In the genomic region with DNA sequence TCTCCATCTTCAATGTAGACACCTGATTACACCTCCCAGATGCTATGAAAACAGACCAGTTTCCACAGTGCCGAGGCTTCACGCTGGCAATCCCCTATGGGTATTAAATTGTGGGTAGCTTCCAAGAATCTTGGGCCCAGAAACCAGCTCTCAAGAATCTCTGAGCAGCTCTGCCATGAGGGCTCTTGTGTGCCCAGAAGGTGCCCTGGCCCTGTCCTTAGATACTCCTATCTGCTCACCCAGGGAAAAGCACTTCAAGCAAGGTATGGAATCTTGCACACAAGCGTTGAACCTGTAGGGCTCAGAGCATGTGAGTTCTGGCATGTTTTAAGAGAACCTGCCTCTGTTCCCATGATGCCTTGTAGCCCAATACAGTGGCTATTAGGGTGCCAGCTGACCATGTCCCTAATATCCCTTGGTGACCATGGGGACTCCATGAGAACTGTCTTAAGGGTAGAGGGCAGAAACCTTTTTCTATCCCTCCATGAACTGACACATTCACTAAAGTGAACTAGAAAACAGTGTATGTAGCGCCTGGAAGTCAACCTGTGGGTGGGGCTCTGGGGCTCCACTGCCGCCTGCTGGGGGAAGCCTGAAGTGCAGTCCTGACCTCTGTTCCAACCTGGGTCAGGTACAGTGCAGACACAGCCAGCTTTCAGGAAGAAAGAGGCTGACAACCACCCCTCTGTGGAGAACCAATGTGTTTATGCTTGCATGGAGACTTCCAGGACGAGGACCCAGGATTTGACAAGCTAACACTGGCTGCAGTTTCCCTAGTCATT, we compare ENCODE assay signal across 9 mouse cellular contexts. TPM values are rescaled to one million over a fixed set of nuclear protein-coding genes. Genes with fewer than 3 reads are reported as not detected.
A peak's percentile ranks its signal among the peaks of the same experiment; 100 is the strongest.
DNase-seq lines count a peak whose midpoint lies in the region; ATAC-seq and TF ChIP-seq lines count a peak whose summit lies in the region.
"Had no signal": no experiment of that assay in that cellular context is flagged by ENCODE, and none has a peak within 500 bp of the region (broad histone marks: within the 10 kb centered on the region; RNA-seq: fewer than 3 reads in every experiment).

No protein-coding gene starts in this region.

- no peak for ATAC-seq in kidney, embryonic 16.5 days (ENCODE audit: low FRiP score, low TSS enrichment)
- ATAC-seq in G1E (ENCODE audit: extremely low read depth, insufficient number of reproducible peaks, low FRiP score, poor library complexity, severe bottlenecking): peak; percentile 42; the same call in 1 of the 2 replicates
- no peak for ATAC-seq in heart, postnatal 0 days (ENCODE audit: insufficient read depth, low read depth)
- 0 out of 2 replicates have a peak, but pooled peaks have one; percentile 32 for ATAC-seq in limb, embryonic 14.5 days (ENCODE audit: low FRiP score, low read depth)

- no peak for TF ChIP-seq POLR2A in kidney, adult 2 months (IDR thresholded peaks at IDR 0.05; ENCODE audit: low read depth, low read length)
- TF ChIP-seq POLR2A in limb, embryonic 14.5 days (IDR thresholded peaks at IDR 0.05; ENCODE audit: borderline replicate concordance, extremely low read depth, insufficient read depth, insufficient read length): no peak

- H3K9ac ChIP-seq in kidney, embryonic 16.5 days (replicated peaks; ENCODE audit: low read length): no peak overlapping the region
- H3K9ac ChIP-seq in heart, postnatal 0 days (replicated peaks; ENCODE audit: low read depth, low read length): no peak overlapping the region
- no peak overlapping the region for H3K9ac ChIP-seq in limb, embryonic 14.5 days (ENCODE audit: low read depth, low read length, severe bottlenecking)
- H3K9ac ChIP-seq: neural tube, embryonic 12.5 days had no signal

- no peaks in the 10 kb centered on the region; the same call in 1 of the 2 replicates for H3K36me3 ChIP-seq in kidney, adult 2 months (ENCODE audit: control insufficient read depth, insufficient read depth, low read length)
- peaks cover 12% of the 10 kb centered on the region for H3K36me3 ChIP-seq in kidney, embryonic 16.5 days (ENCODE audit: insufficient read depth, low read length)
- peaks cover 25% of the 10 kb centered on the region for H3K36me3 ChIP-seq in G1E (replicated peaks)
- peaks cover 10% of the 10 kb centered on the region for H3K36me3 ChIP-seq in heart, postnatal 0 days (replicated peaks; ENCODE audit: control insufficient read depth, insufficient read depth, low read length)
- H3K36me3 ChIP-seq in limb, embryonic 14.5 days (ENCODE audit: control insufficient read depth, insufficient read depth, low read length): peaks cover 18% of the 10 kb centered on the region

- no peak overlapping the region for H3K27ac ChIP-seq in kidney, adult 2 months (ENCODE audit: insufficient read depth, low read depth, low read length)
- H3K27ac ChIP-seq in kidney, embryonic 16.5 days (ENCODE audit: low read length): no peak overlapping the region
- no peak overlapping the region for H3K27ac ChIP-seq in heart, postnatal 0 days (ENCODE audit: low read depth)
- no peak overlapping the region for H3K27ac ChIP-seq in limb, embryonic 14.5 days (replicated peaks; ENCODE audit: low read depth, low read length)
- H3K27ac ChIP-seq: neural tube, embryonic 12.5 days had no signal

- no peak overlapping the region for H3K4me2 ChIP-seq in kidney, embryonic 16.5 days (replicated peaks; ENCODE audit: low read depth, low read length)
- H3K4me2 ChIP-seq in heart, postnatal 0 days (ENCODE audit: low read depth, low read length): no peak overlapping the region
- H3K4me2 ChIP-seq in limb, embryonic 14.5 days (replicated peaks; ENCODE audit: low read depth, low read length, severe bottlenecking): no peak overlapping the region
- H3K4me2 ChIP-seq: neural tube, embryonic 12.5 days had no signal

- no peak for TF ChIP-seq EP300 in heart, postnatal 0 days (IDR thresholded peaks at IDR 0.05; ENCODE audit: low read depth)

- H3K27me3 ChIP-seq in kidney, adult 2 months (replicated peaks; ENCODE audit: control insufficient read depth, insufficient read depth, low read length): no peaks in the 10 kb centered on the region
- no peaks in the 10 kb centered on the region for H3K27me3 ChIP-seq in kidney, embryonic 16.5 days (ENCODE audit: insufficient read depth, low read length)
- peaks cover 30% of the 10 kb centered on the region for H3K27me3 ChIP-seq in G1E (ENCODE audit: insufficient read depth, low read length)
- H3K27me3 ChIP-seq in heart, postnatal 0 days (ENCODE audit: control insufficient read depth, insufficient read depth, low read length): no peaks in the 10 kb centered on the region
- H3K27me3 ChIP-seq in limb, embryonic 14.5 days (ENCODE audit: control insufficient read depth, insufficient read depth, low read length): no peaks in the 10 kb centered on the region
- H3K27me3 ChIP-seq: neural tube, embryonic 12.5 days had no signal

- no peaks in the 10 kb centered on the region for H3K9me3 ChIP-seq in kidney, embryonic 16.5 days (ENCODE audit: low read length)
- no peaks in the 10 kb centered on the region for H3K9me3 ChIP-seq in G1E (replicated peaks)
- H3K9me3 ChIP-seq in heart, postnatal 0 days (replicated peaks; ENCODE audit: control insufficient read depth, low read length): no peaks in the 10 kb centered on the region
- no peaks in the 10 kb centered on the region for H3K9me3 ChIP-seq in limb, embryonic 14.5 days (ENCODE audit: control insufficient read depth, low read length)
- H3K9me3 ChIP-seq: neural tube, embryonic 12.5 days had no signal

- TF ChIP-seq CTCF in kidney, adult 2 months (conservative IDR thresholded peaks at IDR 0.05; ENCODE audit: insufficient read depth, insufficient read length, low read depth, low read length): peak; percentile 83
- peak; percentile 94 for TF ChIP-seq CTCF in G1E (IDR thresholded peaks at IDR 0.05; ENCODE audit: low read depth, low read length)
- peak; percentile 81 for TF ChIP-seq CTCF in heart, postnatal 0 days (IDR thresholded peaks at IDR 0.05; ENCODE audit: low read depth)

- H3K4me3 ChIP-seq in kidney, adult 2 months (ENCODE audit: insufficient read depth, low read depth, low read length): no peak overlapping the region
- no peak overlapping the region for H3K4me3 ChIP-seq in kidney, embryonic 16.5 days (ENCODE audit: low read length)
- H3K4me3 ChIP-seq in G1E (ENCODE audit: low read depth, low read length): no peak overlapping the region
- H3K4me3 ChIP-seq in heart, postnatal 0 days (ENCODE audit: low read depth, low read length): no peak overlapping the region
- H3K4me3 ChIP-seq in limb, embryonic 14.5 days (replicated peaks; ENCODE audit: low read length): no peak overlapping the region
- H3K4me3 ChIP-seq: neural tube, embryonic 12.5 days had no signal

- H3K4me1 ChIP-seq in kidney, adult 2 months (ENCODE audit: control insufficient read depth, insufficient read depth, low read length): no peaks in the 10 kb centered on the region; the same call in 1 of the 2 replicates
- H3K4me1 ChIP-seq in kidney, embryonic 16.5 days (ENCODE audit: insufficient read depth, low read length): peaks cover 5% of the 10 kb centered on the region; the same call in 1 of the 2 replicates
- peaks cover 34% of the 10 kb centered on the region for H3K4me1 ChIP-seq in G1E (ENCODE audit: insufficient read depth, low read depth, low read length)
- H3K4me1 ChIP-seq in heart, postnatal 0 days (ENCODE audit: control insufficient read depth, insufficient read depth): no peaks in the 10 kb centered on the region
- no peaks in the 10 kb centered on the region for H3K4me1 ChIP-seq in limb, embryonic 14.5 days (ENCODE audit: control insufficient read depth, insufficient read depth, low read length)

- peak; percentile 80 for DNase-seq in kidney, adult 2 months
- peak; percentile 49 for DNase-seq in G1E (ENCODE audit: low spot score)
- peak; percentile 71 for DNase-seq in cerebellum, adult 9-10 months
- DNase-seq in heart, postnatal 0 days (ENCODE audit: low spot score): peak; percentile 27
- DNase-seq in limb, embryonic 14.5 days (ENCODE audit: low spot score): peak; percentile 20
- peak; percentile 86 for DNase-seq in naive thymus-derived CD4-positive, alpha-beta T cell, adult 2 months (ENCODE audit: low read depth)
- peak; percentile 81 for DNase-seq in thymus, postnatal 25 days

- 32% methylated on average over 6 of the region's 6 CpGs for WGBS in kidney, adult 2 months
- WGBS in kidney, embryonic 16.5 days: 38% methylated on average over 6 of the region's 6 CpGs
- WGBS in heart, postnatal 0 days: 46% methylated on average over 6 of the region's 6 CpGs
- WGBS in limb, embryonic 14.5 days: 30% methylated on average over 6 of the region's 6 CpGs

RNA-seq across cellular contexts. Expression of gene Slc45a1, which starts 25.8 kb away (rescaled TPM):
- polyA plus RNA-seq in kidney, adult 2 months (2012; rRNA removed): 0.08 and 0.17 TPM in 2 replicates
- polyA plus RNA-seq in kidney, embryonic 16.5 days (2015; fragmentation: Nextera tagmentation; extraction: Ambion mirVana): 0.12 and 0.17 TPM in 2 replicates
- total RNA-seq in G1E (2014; fragmentation: Nextera tagmentation): not detected in 2 replicates
- 0.22 TPM in 1 of 2 replicates, not detected in the other for total RNA-seq in G1E (2017)
- not detected in 2 replicates for polyA plus RNA-seq in G1E (2012)
- not detected in 2 replicates for total RNA-seq in heart, postnatal 0 days (2014; rRNA removed; ENCODE audit: low replicate concordance)
- not detected in 2 replicates for polyA plus RNA-seq in heart, postnatal 0 days (2015; fragmentation: Nextera tagmentation; extraction: Ambion mirVana)
- 0.36 and 0.42 TPM in 2 replicates for polyA plus RNA-seq in limb, embryonic 14.5 days (2012; rRNA removed)
- 0.14 and 0.22 TPM in 2 replicates for polyA plus RNA-seq in limb, embryonic 14.5 days (2014; fragmentation: Nextera tagmentation; extraction: Ambion mirVana)

Comparison
In these comparisons a context has a peak if more than half of its experiments do, and no peak if none do; other contexts are left out.
1. DNase-seq: peak in every context shown above with its lines; median percentile 86 in naive thymus-derived CD4-positive, alpha-beta T cell, adult 2 months; 81 in thymus, postnatal 25 days; 80 in kidney, adult 2 months; 71 in cerebellum, adult 9-10 months; 49 in G1E; 27 in heart, postnatal 0 days; 20 in limb, embryonic 14.5 days.
2. ATAC-seq: peak in G1E (single experiment) and limb, embryonic 14.5 days (single experiment); none in kidney, embryonic 16.5 days (single experiment) and heart, postnatal 0 days (single experiment).
3. Peak in every context shown above with its lines, with median percentiles within 50 percentile points of each other: CTCF ChIP-seq.